Comparison of ENCODE assay signal across 17 mouse cellular contexts in genomic region chr3:53138785-53139184, GRCm38 (mm10).
DNase-seq lines count a peak whose midpoint lies in the region; ATAC-seq and TF ChIP-seq lines count a peak whose summit lies in the region.
"Had no signal": no experiment of that assay in that cellular context is flagged by ENCODE, and none has a peak within 500 bp of the region (broad histone marks: within the 10 kb centered on the region; RNA-seq: fewer than 3 reads in every experiment).

No protein-coding gene starts in this region.

- no peak overlapping the region for H3K4me2 ChIP-seq in liver, postnatal 0 days (ENCODE audit: low read depth, low read length)
- H3K4me2 ChIP-seq: kidney, embryonic 15.5 days; liver, embryonic 12.5 days; neural tube, embryonic 12.5 days had no signal

- no peak for ATAC-seq in liver, postnatal 0 days
- no peak for ATAC-seq in megakaryocyte, adult 5-6 weeks (ENCODE audit: poor library complexity, severe bottlenecking)
- ATAC-seq: forebrain, postnatal 0 days; hindbrain, embryonic 16.5 days; liver, embryonic 12.5 days; midbrain, embryonic 16.5 days had no signal

- no peaks in the 10 kb centered on the region for H3K36me3 ChIP-seq in heart, adult 2 months (ENCODE audit: control insufficient read depth, insufficient read depth, low read length)
- no peaks in the 10 kb centered on the region for H3K36me3 ChIP-seq in liver, postnatal 0 days (replicated peaks; ENCODE audit: insufficient read depth, low read length)
- H3K36me3 ChIP-seq: kidney, embryonic 15.5 days; liver, embryonic 12.5 days; neural tube, embryonic 12.5 days had no signal

- no peaks in the 10 kb centered on the region for H3K27me3 ChIP-seq in heart, adult 2 months (ENCODE audit: control insufficient read depth, insufficient read depth, low read length)
- H3K27me3 ChIP-seq in liver, postnatal 0 days (ENCODE audit: insufficient read depth, low read length) = no peaks in the 10 kb centered on the region
- H3K27me3 ChIP-seq: kidney, embryonic 15.5 days; liver, embryonic 12.5 days; neural tube, embryonic 12.5 days had no signal

- no peak for DNase-seq in heart, adult 2 months
- DNase-seq in heart, adult 8-10 months (ENCODE audit: low spot score) = no peak
- DNase-seq in liver, postnatal 0 days = no peak
- DNase-seq in liver = no peak
- peak; percentile 22 for DNase-seq in 416B (ENCODE audit: low read depth)
- peak; percentile 6 for DNase-seq in adipocyte (ENCODE audit: low spot score)
- DNase-seq in frontal cortex, postnatal 14 days (ENCODE audit: low spot score in 2 of 2) = no peak
- DNase-seq: cerebellum, postnatal 14 days; forebrain, postnatal 0 days; gastrocnemius, postnatal 14 days; right cerebral cortex, postnatal 25 days had no signal

- TF ChIP-seq POLR2A in heart, adult 2 months (IDR thresholded peaks at IDR 0.05; ENCODE audit: insufficient read depth, low read depth, low read length) = no peak

- intact Hi-C loops in heart, adult 2 months (cut with DNase I) = no loop called here

- 91% methylated on average over 2 of the region's 2 CpGs for WGBS in heart, adult 2 months
- 87% methylated on average over 2 of the region's 2 CpGs for WGBS in liver, postnatal 0 days (ENCODE audit: insufficient replicate concordance)

- H3K9me3 ChIP-seq in liver, postnatal 0 days (ENCODE audit: low read length) = no peaks in the 10 kb centered on the region
- H3K9me3 ChIP-seq: kidney, embryonic 15.5 days; liver, embryonic 12.5 days had no signal

- no peak overlapping the region for H3K27ac ChIP-seq in heart, adult 2 months
- no peak overlapping the region for H3K27ac ChIP-seq in liver, postnatal 0 days (ENCODE audit: low read depth)
- H3K27ac ChIP-seq: kidney, embryonic 15.5 days; liver, embryonic 12.5 days; neural tube, embryonic 12.5 days had no signal

- TF ChIP-seq CTCF in heart, adult 2 months (IDR thresholded peaks at IDR 0.05) = peak; percentile 54
- TF ChIP-seq CTCF in liver, postnatal 0 days (IDR thresholded peaks at IDR 0.05; ENCODE audit: low read depth) = 0 out of 2 replicates have a peak, but pooled peaks have one; percentile 15

- no peak overlapping the region for H3K4me3 ChIP-seq in heart, adult 2 months
- H3K4me3 ChIP-seq in liver, postnatal 0 days (ENCODE audit: low read depth, low read length) = no peak overlapping the region
- H3K4me3 ChIP-seq: kidney, embryonic 15.5 days; liver, embryonic 12.5 days; neural tube, embryonic 12.5 days had no signal

- no peak overlapping the region for H3K9ac ChIP-seq in heart, adult 2 months (ENCODE audit: low read depth, low read length)
- no peak overlapping the region for H3K9ac ChIP-seq in liver, postnatal 0 days (replicated peaks)
- H3K9ac ChIP-seq: forebrain, postnatal 0 days; kidney, embryonic 15.5 days; liver, embryonic 12.5 days; neural tube, embryonic 12.5 days had no signal

- 0 out of 2 replicates have a peak, but pooled peaks cover 2% of the 10 kb centered on the region for H3K79me2 ChIP-seq in heart, adult 2 months (replicated peaks; ENCODE audit: control insufficient read depth, insufficient read depth, low read length)

- no peaks in the 10 kb centered on the region for H3K4me1 ChIP-seq in heart, adult 2 months (ENCODE audit: control insufficient read depth, insufficient read depth, low read length)
- H3K4me1 ChIP-seq in liver, postnatal 0 days (ENCODE audit: insufficient read depth) = no peaks in the 10 kb centered on the region
- H3K4me1 ChIP-seq: kidney, embryonic 15.5 days; liver, embryonic 12.5 days; neural tube, embryonic 12.5 days had no signal

- no peak for TF ChIP-seq EP300 in heart, adult 2 months (IDR thresholded peaks at IDR 0.05; ENCODE audit: insufficient read depth, low read depth, low read length)
- no peak for TF ChIP-seq EP300 in liver, postnatal 0 days (IDR thresholded peaks at IDR 0.05; ENCODE audit: low read depth)

Comparison
In these comparisons a context has a peak if more than half of its experiments do, and no peak if none do; other contexts are left out.
1. DNase-seq: peak in 416B (single experiment) and adipocyte (single experiment); none in heart, adult 2 months (0 of 2), heart, adult 8-10 months (single experiment), liver, postnatal 0 days (single experiment), liver (single experiment) and frontal cortex, postnatal 14 days (0 of 2).